Mouse (Mus musculus) thymus, postnatal 10 days (tissue): Measurements from ENCODE around the gene Pbx1.

Experiments used
- DNase-seq, 2 experiments: peaks; one replicate each; pipeline ENCODE4 v3.0.0; 2021; ENCODE audit warnings: low spot score in 2 of 2

Pbx1 gene

DNA sequence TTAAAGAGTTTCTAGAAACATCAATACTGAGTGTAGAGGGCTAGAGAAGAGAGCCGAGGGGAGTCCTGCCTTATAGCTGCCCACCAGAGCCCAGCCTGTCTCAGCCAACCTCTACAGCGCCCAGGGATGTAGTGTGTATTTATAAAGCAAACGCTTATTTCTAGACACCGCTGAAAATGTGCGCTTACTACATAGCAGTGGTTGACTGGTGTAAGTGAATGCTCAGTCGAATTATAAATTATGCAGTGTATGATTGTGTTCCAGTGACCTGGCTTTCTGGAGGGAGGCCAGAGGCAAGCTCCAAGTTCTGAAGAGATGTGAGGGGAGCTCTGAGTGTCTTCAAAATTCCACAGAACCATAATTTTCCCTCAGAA is 352.7 kb downstream of the Pbx1 start:
- no peak for DNase-seq

DNA sequence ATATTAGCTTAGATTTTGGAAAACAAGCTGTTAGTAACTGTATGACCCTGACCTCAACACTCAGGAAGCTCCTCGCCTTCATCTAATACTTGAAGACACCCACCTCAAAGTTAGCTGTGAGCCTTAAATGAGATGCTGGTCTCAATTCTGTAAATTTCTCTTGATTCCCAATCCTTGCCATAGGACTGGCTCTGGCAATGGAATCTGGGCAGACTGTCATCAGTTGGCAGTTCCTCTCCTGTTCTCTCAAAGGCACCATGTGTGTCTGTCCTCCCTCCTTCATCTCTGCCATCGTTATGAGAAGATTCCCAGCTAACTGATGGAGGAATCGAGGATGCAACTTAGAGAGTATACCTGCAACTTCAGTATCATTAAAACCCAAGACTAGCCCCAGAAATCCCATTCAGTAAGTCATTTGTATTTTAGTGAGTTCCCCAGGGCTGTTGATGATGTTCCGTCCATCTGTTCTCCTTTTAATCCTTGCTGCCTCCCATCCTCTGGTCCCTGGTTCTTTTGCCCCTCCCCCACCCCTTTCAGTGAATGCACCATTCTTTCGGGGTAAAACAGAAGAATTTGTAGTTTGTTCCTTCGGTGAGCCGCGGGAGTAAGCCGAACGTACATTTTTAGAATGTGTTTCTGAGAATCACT is 353.2 kb downstream of the Pbx1 start:
- no peak for DNase-seq

DNA sequence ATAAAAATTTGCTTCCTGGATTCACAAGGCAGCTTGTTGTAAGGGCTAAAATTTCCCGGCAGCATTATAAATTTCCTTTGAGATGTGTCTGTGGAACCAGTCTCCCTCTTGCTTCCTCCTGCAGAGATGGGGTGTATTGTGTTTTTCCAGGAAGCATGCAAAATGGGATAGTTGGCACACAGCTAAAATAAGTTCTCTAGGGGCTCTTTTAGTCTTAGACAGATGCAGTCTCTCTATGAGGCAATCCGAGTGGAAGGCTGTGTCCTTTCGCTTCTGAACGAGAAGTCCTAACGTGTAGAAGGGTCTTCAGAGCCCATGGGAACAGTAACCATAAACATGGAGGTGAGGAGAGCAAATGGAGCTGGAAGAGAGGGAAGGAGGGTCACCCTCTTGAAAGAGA is 360.1 kb downstream of the Pbx1 start:
- DNase-seq = no peak

- no peak for DNase-seq
These were observed 361.7 kb downstream of the Pbx1 start for GRCm38 (mm10) chr1:168070273-168070910.

- no peak for DNase-seq
These were observed 362.3 kb downstream of the Pbx1 start for GRCm38 (mm10) chr1:168069740-168070139.
